Mouse (Mus musculus) MEL (cell line): ENCODE data around the gene Aftph.

Experiments
- BHLHE40 ChIP-seq: IDR thresholded peaks from 2 replicates; pipeline ENCODE4 v1.6.1; 2012; ENCODE audit warnings: low read depth, mild to moderate bottlenecking, inconsistent platforms, low read length, improper control_type of control experiment, borderline replicate concordance
- CTCF ChIP-seq, 3 experiments: IDR thresholded peaks in 2 of 3; conservative IDR thresholded peaks in 1 of 3; 2 replicates each; pipeline ENCODE4 v1.5.1; 2011 to 2012; ENCODE audit warnings: low read length in 3 of 3, low read depth in 2 of 3, mild to moderate bottlenecking in 2 of 3, improper control_type of control experiment in 1 of 3, inconsistent platforms in 1 of 3, mixed read lengths in 1 of 3, moderate library complexity in 1 of 3; ENCODE audit not compliant: control insufficient read depth in 1 of 3, insufficient read depth in 1 of 3, poor library complexity in 1 of 3, severe bottlenecking in 1 of 3
- MXI1 ChIP-seq: IDR thresholded peaks from 2 replicates; pipeline ENCODE4 v1.6.1; 2011; ENCODE audit warnings: mild to moderate bottlenecking, low read depth, low read length, improper control_type of control experiment
- POLR2A ChIP-seq, 2 experiments: IDR thresholded peaks; 2 replicates each; pipeline ENCODE4 v1.6.1; 2011 to 2012; ENCODE audit warnings: low read length in 2 of 2, mild to moderate bottlenecking in 2 of 2, control low read depth in 1 of 2, improper control_type of control experiment in 1 of 2, low read depth in 1 of 2, moderate library complexity in 1 of 2; ENCODE audit not compliant: control insufficient read depth in 1 of 2, insufficient read depth in 1 of 2, poor library complexity in 1 of 2
- POLR2AphosphoS2 ChIP-seq: IDR thresholded peaks from 2 replicates; pipeline ENCODE4 v1.6.1; 2011; ENCODE audit warnings: low read length, improper control_type of control experiment
- RAD21 ChIP-seq: IDR thresholded peaks from 2 replicates; pipeline ENCODE4 v1.6.1; 2011; ENCODE audit warnings: mild to moderate bottlenecking, low read depth, low read length, improper control_type of control experiment
- USF1 ChIP-seq: IDR thresholded peaks from 2 replicates; pipeline ENCODE4 v1.6.1; 2014; ENCODE audit warnings: low read depth, mild to moderate bottlenecking, inconsistent platforms, low read length, improper control_type of control experiment, moderate library complexity

DNA sequence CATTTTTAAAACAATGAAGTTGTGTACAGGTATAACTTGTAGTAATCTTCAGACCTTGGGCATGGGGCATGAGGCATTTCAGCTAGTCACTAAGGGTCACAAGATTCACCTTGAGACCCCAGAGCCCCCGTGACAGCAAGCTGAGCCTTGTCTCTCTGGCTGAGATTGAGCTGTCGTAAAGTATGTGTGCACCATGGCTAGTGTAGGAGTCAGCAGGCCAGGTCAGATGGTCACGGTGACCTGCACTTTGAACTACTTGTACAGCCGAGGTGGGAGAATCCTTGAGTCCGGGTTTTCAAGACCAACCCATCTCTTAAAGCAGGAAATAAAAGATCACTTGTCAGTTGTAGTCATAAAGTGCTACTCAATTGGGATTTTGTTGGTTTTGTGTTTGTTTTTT lies 98.2 kb downstream of the Aftph start:
- TF ChIP-seq RAD21: no peak
- no peak for TF ChIP-seq POLR2A (IDR thresholded peaks at IDR 0.05; ENCODE audit: control insufficient read depth in 1 of 2, insufficient read depth in 1 of 2, low read depth in 1 of 2, low read length in 2 of 2, poor library complexity in 1 of 2)
- no peak for TF ChIP-seq MXI1
- TF ChIP-seq BHLHE40: no peak
- TF ChIP-seq USF1: no peak
- TF ChIP-seq POLR2AphosphoS2: no peak
- no peak for TF ChIP-seq CTCF (IDR thresholded peaks at IDR 0.05 in 2 of 3, conservative IDR thresholded peaks at IDR 0.05 in 1 of 3; ENCODE audit: control insufficient read depth in 1 of 3, insufficient read depth in 1 of 3, low read depth in 2 of 3, low read length in 3 of 3, poor library complexity in 1 of 3, severe bottlenecking in 1 of 3)
